Mouse (Mus musculus) cerebellum, postnatal 14 days (tissue): ENCODE results near the gene Gpr174.
"Not testable (repeated sequence)": the region's sequence is repeated elsewhere in the genome, so short reads cannot be mapped to it uniquely, and the experiment has no call there.

Experiments used
- DNase-seq, 2 experiments: peaks; one replicate each; pipeline ENCODE4 v3.0.0; 2021; ENCODE audit warnings: mixed read lengths in 2 of 2

Gpr174 gene

GRCm38 (mm10) chrX:107255486-107256227 is at the start of gene Gpr174:
TSS of gene Gpr174 (plus strand) at chrX:107255878.
- DNase-seq, result no peak

GRCm38 (mm10) chrX:107217577-107218090 is 38.0 kb upstream of the Gpr174 start:
- no peak for DNase-seq

GRCm38 (mm10) chrX:107224846-107225245 is 30.8 kb upstream of the Gpr174 start:
- DNase-seq, result no peak

DNA sequence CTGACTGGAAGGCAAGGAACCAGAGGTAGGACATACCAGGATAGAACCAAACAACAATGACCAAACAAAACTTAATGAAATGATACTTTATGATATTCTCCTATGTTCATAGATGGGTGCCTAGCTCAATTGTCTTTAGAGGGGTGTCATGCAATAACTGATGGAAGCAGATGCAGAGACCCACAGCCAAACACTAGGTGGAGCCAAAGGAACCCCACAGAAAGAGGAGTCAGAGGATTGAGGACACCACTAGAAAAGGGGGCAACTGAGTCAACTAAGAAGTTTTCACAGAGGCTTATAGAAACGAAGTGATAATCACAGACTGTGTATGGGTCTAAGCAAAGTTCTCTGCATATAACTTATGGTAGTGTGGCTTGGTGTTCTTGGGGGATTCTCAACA is 24.5 kb upstream of the Gpr174 start:
- no peak for DNase-seq

- DNase-seq, result no peak
Observed at GRCm38 (mm10) chrX:107234655-107235054, 21.0 kb upstream of the Gpr174 start.

DNA sequence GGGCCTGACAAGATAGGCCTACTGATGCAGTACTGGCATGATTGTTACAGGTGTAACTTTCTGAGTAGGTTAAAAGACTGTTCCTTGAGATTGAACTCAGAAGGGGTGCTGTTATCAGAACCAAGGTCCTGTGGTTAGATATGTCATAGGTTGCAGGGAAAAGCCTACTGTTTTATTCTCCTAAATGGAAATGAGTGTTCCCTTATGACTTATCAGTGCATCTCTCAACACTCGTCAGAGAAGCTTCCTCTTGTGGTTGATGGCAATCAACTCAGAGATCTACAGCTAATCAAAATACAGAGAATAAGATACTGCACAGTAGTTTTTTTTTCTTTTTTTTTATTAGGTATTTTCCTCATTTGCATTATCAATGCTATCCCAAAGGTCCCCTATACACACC is 19.2 kb upstream of the Gpr174 start:
- no peak for DNase-seq

DNA sequence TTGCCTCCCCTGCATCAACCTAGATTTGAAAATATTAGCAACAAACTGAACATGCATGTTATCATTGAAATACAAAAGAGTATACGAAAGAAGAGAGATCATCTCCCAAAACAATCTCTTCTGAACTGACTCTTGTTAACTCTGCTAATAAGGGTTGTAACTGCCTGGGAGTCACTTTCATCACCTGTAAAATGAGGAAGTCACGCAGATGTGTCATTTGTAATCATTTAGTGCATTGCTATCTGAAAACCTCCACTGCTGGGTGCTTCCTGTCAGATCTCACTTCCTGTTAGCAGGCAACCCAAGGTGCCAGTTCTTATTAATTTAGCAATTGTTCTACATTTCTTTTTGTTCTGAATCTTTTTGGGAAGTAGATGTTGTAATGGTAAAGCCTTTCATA is 5.3 kb upstream of the Gpr174 start:
- no peak for DNase-seq

DNA sequence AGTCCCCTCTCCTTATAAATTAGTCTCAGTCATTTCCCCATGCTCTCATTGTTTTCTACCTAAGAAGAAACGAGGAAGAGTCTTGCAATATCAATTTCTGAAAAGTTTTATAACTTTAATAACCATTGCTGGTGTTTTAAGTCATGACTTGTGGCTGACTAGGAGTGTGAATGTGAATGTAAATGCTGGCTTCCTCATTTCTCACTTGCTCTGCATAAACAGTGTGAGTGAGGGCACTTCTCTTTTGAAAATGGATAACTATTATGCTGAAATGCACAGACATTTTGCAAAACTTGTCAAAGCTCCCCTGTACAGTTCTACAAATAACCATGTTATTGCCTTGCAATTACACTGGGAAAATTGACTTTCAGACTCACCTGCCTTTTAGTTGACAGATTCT is 8.9 kb downstream of the Gpr174 start:
- DNase-seq, result no peak

- no peak for DNase-seq
Observed at GRCm38 (mm10) chrX:107277606-107278005, 21.9 kb downstream of the Gpr174 start.

- no peak for DNase-seq
Observed at GRCm38 (mm10) chrX:107284211-107284610, 28.5 kb downstream of the Gpr174 start.

- DNase-seq, result not testable (repeated sequence)
Observed at GRCm38 (mm10) chrX:107297861-107298260, 42.2 kb downstream of the Gpr174 start.

DNA sequence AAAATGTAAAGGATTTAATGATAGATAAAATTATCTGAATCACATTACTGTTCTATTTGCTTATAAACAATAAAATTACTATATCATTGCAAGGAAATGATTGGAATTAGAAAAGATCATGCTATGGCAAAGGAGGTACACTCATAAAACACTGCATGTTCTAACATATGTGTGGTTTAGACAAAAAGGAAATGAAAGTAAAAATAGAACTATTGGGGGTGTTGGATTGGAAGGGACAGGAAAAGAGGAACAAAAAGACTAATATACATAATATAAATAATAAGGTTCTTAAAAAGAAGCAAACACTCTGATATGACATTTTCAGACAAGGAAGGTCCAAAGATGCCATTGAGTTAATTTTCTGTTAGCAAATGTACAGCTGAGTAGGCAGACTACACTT is 43.1 kb downstream of the Gpr174 start:
- DNase-seq, result no peak

GRCm38 (mm10) chrX:107306492-107306891 is 50.8 kb downstream of the Gpr174 start:
- no peak for DNase-seq

DNA sequence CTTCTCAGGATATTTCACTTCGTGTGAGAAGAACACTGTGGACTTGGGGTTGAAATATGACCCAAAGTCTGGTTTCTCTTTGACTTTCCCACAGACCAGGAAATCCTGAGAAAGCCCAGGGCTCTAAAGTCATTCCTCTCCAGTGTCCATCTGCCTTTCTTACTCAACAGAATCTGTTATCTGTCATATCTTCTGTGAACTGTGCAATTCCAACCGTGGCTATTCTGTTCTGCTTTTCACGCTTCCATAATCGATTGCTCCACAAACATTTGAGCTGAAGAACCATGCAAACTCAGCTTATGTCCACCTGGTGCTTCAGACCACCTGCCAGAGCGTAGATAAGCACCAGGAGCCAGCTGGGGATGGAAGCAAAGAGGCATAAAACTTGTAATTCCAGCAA is 56.9 kb downstream of the Gpr174 start:
- DNase-seq, result no peak

DNA sequence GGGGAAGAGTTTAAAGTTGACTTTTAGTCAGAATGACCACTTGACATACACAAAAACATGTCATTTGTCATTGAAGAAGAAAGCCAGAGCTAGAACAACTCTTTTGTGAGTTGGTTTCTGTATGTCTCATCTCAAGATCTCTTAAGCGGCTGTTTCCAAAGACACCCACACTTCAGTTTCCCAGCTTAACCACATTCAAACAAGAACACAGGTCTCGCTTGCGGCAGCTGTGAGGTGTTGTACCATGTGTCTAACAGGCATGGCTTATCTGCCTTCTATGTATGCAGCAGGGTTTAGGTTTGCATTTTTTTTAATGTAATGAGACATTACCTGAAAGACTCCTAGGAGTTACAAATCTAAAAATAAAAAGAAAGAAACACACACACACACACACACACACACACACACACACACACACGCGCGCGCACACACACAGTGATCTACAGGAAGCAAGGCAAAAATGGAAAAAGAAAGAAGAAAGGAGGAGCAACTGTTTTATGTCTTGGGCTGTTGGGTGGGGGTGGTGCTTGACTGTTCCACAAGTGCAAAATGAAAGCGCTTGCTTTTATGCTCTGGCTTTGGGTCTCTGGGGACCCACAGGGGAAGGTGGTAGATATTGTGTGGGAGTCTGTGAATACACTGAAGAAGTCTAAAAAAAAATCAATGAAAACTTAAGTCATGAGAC is 70.2 kb downstream of the Gpr174 start:
- no peak for DNase-seq

DNA sequence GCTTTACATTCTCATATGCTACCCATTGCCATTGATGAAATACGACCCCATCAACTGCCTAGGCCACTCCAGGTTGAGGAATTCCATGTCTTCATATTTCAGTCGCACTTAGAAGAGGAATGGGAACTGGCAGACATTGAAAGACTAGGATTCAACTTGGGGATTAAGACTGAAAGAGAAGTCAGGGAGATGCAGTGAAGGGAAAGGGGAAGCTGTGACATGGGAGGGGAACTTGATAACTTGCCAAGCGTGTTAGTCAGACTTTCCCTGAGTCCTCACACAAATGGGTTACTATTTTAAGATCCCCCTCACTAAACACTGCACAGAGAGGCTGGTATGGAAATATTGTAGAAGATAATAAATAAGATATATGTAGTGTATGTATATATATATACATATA is 74.2 kb downstream of the Gpr174 start:
- DNase-seq, result no peak

GRCm38 (mm10) chrX:107336609-107337008 is 80.9 kb downstream of the Gpr174 start:
- DNase-seq, result no peak

DNA sequence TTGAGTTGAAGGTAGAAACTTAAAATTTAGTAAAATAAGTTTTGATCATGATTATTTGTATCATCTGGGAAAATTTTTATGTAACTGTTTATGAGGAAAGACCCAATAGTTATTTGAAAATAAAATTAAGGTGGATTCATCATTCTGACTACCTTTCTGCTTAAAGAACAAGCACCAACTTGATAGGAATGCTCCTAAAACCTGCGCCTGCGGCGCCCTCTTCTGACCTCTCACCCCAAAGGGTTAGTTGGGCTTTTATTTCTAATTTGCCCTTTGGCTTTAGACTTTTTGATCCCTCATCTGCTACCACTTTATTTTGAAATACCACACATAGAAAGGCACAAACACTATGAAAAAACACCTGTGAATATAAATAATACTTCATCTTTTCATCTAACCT is 86.3 kb downstream of the Gpr174 start:
- DNase-seq, result no peak
